Mouse (Mus musculus) macrophage (primary cell): ENCODE data around the gene Arhgap1. TPM values are rescaled to one million over a fixed set of nuclear protein-coding genes. Genes with fewer than 3 reads are reported as not detected.
A peak's percentile ranks its signal among the peaks of the same experiment; 100 is the strongest.

Experiments used
- H3K27ac ChIP-seq: fragments of 350-480 bp; formaldehyde crosslinking; 2 replicates; pipeline ENCODE4 v1.9.0; 2021
- H3K36me3 ChIP-seq: fragments of 350-480 bp; formaldehyde crosslinking; 2 replicates; pipeline ENCODE4 v1.9.0; 2021; ENCODE audit errors: inconsistent target
- H3K4me3 ChIP-seq: fragments of 350-480 bp; formaldehyde crosslinking; 2 replicates; pipeline ENCODE4 v1.9.0; 2021; ENCODE audit errors: inconsistent target
- H3K79me2 ChIP-seq: fragments of 350-480 bp; formaldehyde crosslinking; 2 replicates; pipeline ENCODE4 v1.9.0; 2021; ENCODE audit errors: inconsistent target
- WGBS: methylation state at CpG from one replicate; pipeline ENCODE4 v1.1.7; 2026; ENCODE audit warnings: inconsistent platforms; ENCODE audit not compliant: missing documents; 5-methylcytosine and 5-hydroxymethylcytosine counted together
- polyA plus RNA-seq: library from polyadenylated mRNA; stranded (reverse); fragments of 250-400 nt; gene quantifications from 3 replicates; pipeline ENCODE4 v1.2.4, GENCODE M21; 2018; ENCODE audit warnings: inconsistent platforms

Gene Arhgap1
- polyA plus RNA-seq, 1 experiment from 2014 or later, result 86.9 TPM

GRCm38 (mm10) chr2:91636229-91636628, 13.4 kb upstream of the Arhgap1 start, which contains the start of gene F2:
Gene F2 (minus strand): TSS chr2:91636414.
- Histone ChIP-seq H3K79me2 (no peaks in the 10 kb centered on the region), H3K36me3 (no peaks in the 10 kb centered on the region), H3K27ac (no peak within 1 kb of the TSS), H3K4me3 (no peak within 1 kb of the TSS)
- 82% methylated on average over 8 of the region's 8 CpGs for WGBS

GRCm38 (mm10) chr2:91636727-91637338, 12.8 kb upstream of the Arhgap1 start:
- H3K4me3 ChIP-seq, result no peak overlapping the region
- no peak overlapping the region for H3K27ac ChIP-seq
- no peaks in the 10 kb centered on the region for H3K36me3 ChIP-seq
- H3K79me2 ChIP-seq, result no peaks in the 10 kb centered on the region
- WGBS, result 100% methylated on average over 5 of the region's 5 CpGs

- WGBS, result 81% methylated on average over 5 of the region's 6 CpGs
- no peak overlapping the region for H3K4me3 ChIP-seq
- no peaks in the 10 kb centered on the region for H3K79me2 ChIP-seq
- H3K36me3 ChIP-seq, result peaks cover 6% of the 10 kb centered on the region; the same call in 1 of the 2 replicates
- H3K27ac ChIP-seq, result no peak overlapping the region
Measured at GRCm38 (mm10) chr2:91638931-91639330, 10.7 kb upstream of the Arhgap1 start.

- peaks cover 44% of the 10 kb centered on the region for H3K36me3 ChIP-seq
- H3K79me2 ChIP-seq, result peaks cover 9% of the 10 kb centered on the region
- WGBS, result 96% methylated on average over 2 of the region's 2 CpGs
- H3K27ac ChIP-seq, result no peak overlapping the region
- no peak overlapping the region for H3K4me3 ChIP-seq
Measured at GRCm38 (mm10) chr2:91642825-91643415, 6.7 kb upstream of the Arhgap1 start.

GRCm38 (mm10) chr2:91644021-91644420, 5.6 kb upstream of the Arhgap1 start:
- Histone ChIP-seq H3K4me3 (no peak overlapping the region), H3K27ac (no peak overlapping the region), H3K36me3 (peaks cover 44% of the 10 kb centered on the region), H3K79me2 (peaks cover 20% of the 10 kb centered on the region)
- WGBS, result 91% methylated on average over 9 of the region's 11 CpGs

- no peak overlapping the region for H3K27ac ChIP-seq
- peaks cover 29% of the 10 kb centered on the region for H3K79me2 ChIP-seq
- peaks cover 44% of the 10 kb centered on the region for H3K36me3 ChIP-seq
- 93% methylated on average over 15 of the region's 15 CpGs for WGBS
- no peak overlapping the region for H3K4me3 ChIP-seq
Measured at GRCm38 (mm10) chr2:91645354-91645753, 4.3 kb upstream of the Arhgap1 start.

- 65% methylated on average over 11 of the region's 11 CpGs for WGBS
- Histone ChIP-seq H3K36me3 (peaks cover 44% of the 10 kb centered on the region), H3K4me3 (no peak overlapping the region), H3K79me2 (peaks cover 34% of the 10 kb centered on the region), H3K27ac (no peak overlapping the region)
Measured at GRCm38 (mm10) chr2:91645811-91646210, 3.8 kb upstream of the Arhgap1 start.

- Histone ChIP-seq H3K4me3 (no peak overlapping the region), H3K27ac (no peak overlapping the region), H3K36me3 (peaks cover 44% of the 10 kb centered on the region), H3K79me2 (peaks cover 43% of the 10 kb centered on the region)
- WGBS, result 29% methylated on average over 1 of the region's 1 CpGs
Measured at GRCm38 (mm10) chr2:91646733-91647132, 2.9 kb upstream of the Arhgap1 start.

GRCm38 (mm10) chr2:91649152-91649551, 508 bp upstream of the Arhgap1 start:
- peak overlapping the region; percentile 100 for H3K4me3 ChIP-seq
- WGBS, result 1% methylated on average over 15 of the region's 15 CpGs
- peak overlapping the region; percentile 92 for H3K27ac ChIP-seq
- H3K36me3 ChIP-seq, result peaks cover 49% of the 10 kb centered on the region
- peaks cover 67% of the 10 kb centered on the region for H3K79me2 ChIP-seq

- H3K79me2 ChIP-seq, result peaks cover 80% of the 10 kb centered on the region
- H3K4me3 ChIP-seq, result peak overlapping the region; percentile 100
- H3K27ac ChIP-seq, result peak overlapping the region; percentile 92
- peaks cover 49% of the 10 kb centered on the region for H3K36me3 ChIP-seq
- whole genome bisulfite sequencing, result 4% methylated on average over 16 of the region's 16 CpGs
Measured at GRCm38 (mm10) chr2:91650360-91650995, 818 bp downstream of the Arhgap1 start.

GRCm38 (mm10) chr2:91651458-91652258, 2.0 kb downstream of the Arhgap1 start:
- Histone ChIP-seq H3K4me3 (no peak overlapping the region), H3K27ac (no peak overlapping the region), H3K36me3 (peaks cover 49% of the 10 kb centered on the region), H3K79me2 (peaks cover 80% of the 10 kb centered on the region)
- WGBS, result 95% methylated on average over 14 of the region's 14 CpGs

- WGBS, result 86% methylated on average over 6 of the region's 6 CpGs
- peaks cover 49% of the 10 kb centered on the region for H3K36me3 ChIP-seq
- H3K79me2 ChIP-seq, result peaks cover 71% of the 10 kb centered on the region
- H3K4me3 ChIP-seq, result no peak overlapping the region
- H3K27ac ChIP-seq, result no peak overlapping the region
Measured at GRCm38 (mm10) chr2:91652863-91653262, 3.2 kb downstream of the Arhgap1 start.

- Histone ChIP-seq H3K36me3 (peaks cover 72% of the 10 kb centered on the region), H3K27ac (no peak overlapping the region), H3K4me3 (no peak overlapping the region), H3K79me2 (peaks cover 50% of the 10 kb centered on the region)
- WGBS, result 90% methylated on average over 5 of the region's 5 CpGs
Measured at GRCm38 (mm10) chr2:91655388-91655787, 5.7 kb downstream of the Arhgap1 start.

GRCm38 (mm10) chr2:91655827-91656226, 6.2 kb downstream of the Arhgap1 start:
- 92% methylated on average over 6 of the region's 6 CpGs for WGBS
- H3K36me3 ChIP-seq, result peaks cover 72% of the 10 kb centered on the region
- no peak overlapping the region for H3K27ac ChIP-seq
- H3K79me2 ChIP-seq, result peaks cover 46% of the 10 kb centered on the region
- H3K4me3 ChIP-seq, result no peak overlapping the region
